Mouse (Mus musculus): Measurements from ENCODE around the gene Stk11.
A peak's percentile ranks its signal among the peaks of the same experiment; 100 is the strongest.
"Not testable (repeated sequence)": the region's sequence is repeated elsewhere in the genome, so short reads cannot be mapped to it uniquely, and the experiment has no call there.

The Stk11 gene

GRCm38 (mm10) chr10:80159561-80160454, 44.2 kb downstream of the Stk11 start:
- peak; percentile 98 for DNase-seq

GRCm38 (mm10) chr10:80160455-80161371, 45.1 kb downstream of the Stk11 start:
- DNase-seq, result peak; percentile 80

DNA sequence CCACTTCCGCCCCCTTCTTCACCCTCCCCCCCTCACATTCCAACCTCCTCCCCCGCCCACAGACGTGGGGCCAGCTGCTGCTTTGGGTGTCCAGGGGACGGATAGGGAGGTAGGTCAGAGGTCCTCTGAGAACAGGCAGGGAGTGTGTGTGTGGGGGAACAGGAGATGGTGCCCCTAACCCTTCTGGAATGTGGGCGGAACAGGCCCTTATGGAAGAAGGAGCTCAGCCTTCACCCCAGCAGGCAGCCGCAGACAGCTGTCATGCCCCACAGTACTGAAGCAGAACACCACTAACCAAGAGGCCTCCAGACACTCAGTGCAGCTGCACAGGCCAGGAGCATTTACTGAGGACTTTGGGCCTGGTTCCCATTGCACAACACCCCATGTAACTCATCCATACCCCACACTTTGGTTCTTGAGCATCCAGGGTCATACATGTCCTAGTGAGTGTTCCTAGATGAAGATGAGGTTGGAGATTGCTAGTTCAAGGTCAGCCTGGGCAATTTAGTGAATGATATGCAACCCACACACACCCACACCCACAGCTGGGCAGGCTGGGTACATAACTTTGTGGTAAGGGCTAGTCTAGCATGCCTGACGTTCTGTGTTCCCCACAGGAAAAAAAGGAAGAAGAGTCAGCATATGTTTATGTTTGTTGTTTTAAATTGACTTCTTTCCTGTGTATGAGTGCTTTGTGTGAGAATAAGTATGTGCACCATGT, 46.1 kb downstream of the Stk11 start:
- peak; percentile 41 for DNase-seq

DNA sequence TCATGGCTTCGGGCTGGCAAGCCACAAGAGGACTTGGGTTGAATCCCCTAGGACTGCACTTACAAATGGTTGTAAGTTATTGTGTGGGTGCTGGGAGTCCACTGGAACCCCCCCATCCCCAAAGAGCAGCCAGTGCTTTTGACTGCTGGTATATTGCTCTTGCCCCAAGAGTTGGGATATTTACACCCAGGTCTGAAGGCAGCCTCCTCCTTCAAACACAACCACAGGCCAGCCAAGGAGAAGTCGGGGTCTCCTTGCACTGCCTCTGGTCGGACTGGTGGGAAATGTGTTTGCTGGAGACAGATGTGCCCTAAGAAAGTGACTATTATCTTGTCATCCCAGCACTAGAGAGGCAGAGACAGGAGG, 46.6 kb downstream of the Stk11 start:
- DNase-seq, result no peak

DNA sequence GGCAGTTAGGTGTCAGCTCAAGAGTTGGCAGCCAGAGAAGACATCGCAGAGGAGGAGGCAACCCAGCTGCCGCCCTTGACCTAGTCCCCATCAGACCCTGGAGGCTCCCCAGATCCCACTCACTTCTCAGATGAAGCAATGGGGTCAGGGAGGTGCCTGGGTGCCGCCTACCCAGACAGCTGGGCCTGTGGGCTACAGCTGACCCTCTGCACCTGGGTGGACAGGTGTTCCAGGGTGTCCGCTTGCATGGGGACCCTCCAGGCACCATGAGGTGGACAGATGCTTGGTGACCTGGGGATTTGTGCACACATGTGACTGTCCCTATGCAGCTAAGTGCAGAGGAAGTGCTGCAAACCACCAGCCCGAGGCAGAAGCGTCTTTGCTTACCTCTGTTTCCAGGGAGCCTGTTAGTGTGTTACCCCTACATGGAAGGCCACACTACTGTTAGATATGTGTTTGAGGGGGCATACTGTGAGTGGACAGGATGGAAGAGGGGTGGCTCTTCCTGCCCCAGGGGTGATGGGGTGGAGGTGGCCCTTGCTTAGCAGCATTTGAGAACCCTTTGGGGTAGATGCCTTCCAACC, 47.2 kb downstream of the Stk11 start:
- no peak for DNase-seq

GRCm38 (mm10) chr10:80163721-80164120, 48.1 kb downstream of the Stk11 start:
- DNase-seq, result peak; percentile 42

DNA sequence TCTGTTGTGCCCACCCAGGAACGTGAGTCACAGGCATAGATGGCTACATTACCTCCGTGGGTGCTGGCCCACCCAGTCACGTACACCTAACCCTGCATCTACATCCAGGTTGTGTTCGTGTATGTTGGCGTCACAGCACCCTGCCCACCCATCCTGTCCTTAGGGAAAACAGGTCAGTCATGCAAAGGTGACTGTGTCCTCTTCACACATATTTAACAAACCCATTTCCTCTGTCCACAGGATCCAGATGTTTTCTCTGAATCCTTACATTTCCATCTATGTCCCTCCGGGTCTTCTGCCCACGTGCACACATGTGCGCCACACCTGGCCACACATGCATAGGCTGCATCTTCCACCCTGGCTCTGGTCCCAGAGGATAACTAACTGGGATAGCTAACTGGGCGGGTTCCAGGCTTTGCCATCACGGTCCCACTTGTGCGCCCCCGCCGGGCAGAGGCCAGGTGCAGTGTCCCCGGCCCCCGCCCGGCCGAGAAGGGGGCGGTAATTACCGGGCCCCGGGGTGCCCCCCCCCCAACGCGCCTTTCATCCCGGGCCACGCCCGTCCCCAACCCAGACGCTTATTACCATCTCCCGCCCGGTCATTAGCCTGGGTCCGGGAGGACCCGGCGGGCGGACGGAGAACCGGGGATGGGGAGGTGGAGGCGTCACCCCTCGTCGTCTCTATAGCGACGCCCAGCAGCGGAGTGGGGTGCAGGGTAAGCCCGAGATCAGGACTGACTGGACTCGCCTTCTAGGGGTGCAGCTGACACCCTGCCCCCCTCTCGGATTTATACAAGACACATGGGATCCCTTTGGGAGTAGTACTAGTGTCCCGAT, 48.8 kb downstream of the Stk11 start:
- peak; percentile 71 for DNase-seq

DNA sequence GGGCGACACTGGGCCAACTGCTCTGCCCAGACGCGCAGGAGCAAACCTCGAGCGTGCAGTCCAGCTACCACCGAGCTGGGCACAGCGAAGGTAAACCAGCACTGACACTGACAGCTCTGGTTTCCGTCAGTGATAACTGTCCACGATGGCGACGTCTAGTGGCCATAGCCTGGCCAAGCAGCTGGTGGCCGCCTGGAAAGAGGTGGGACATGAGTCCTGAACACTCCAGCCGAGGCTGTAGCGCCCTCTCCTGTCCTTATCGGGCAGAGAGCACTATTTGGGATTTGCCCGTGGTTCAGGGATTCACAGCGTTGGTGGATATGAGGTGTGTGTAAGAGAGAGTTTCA, 49.4 kb downstream of the Stk11 start:
- peak; percentile 98 for DNase-seq

DNA sequence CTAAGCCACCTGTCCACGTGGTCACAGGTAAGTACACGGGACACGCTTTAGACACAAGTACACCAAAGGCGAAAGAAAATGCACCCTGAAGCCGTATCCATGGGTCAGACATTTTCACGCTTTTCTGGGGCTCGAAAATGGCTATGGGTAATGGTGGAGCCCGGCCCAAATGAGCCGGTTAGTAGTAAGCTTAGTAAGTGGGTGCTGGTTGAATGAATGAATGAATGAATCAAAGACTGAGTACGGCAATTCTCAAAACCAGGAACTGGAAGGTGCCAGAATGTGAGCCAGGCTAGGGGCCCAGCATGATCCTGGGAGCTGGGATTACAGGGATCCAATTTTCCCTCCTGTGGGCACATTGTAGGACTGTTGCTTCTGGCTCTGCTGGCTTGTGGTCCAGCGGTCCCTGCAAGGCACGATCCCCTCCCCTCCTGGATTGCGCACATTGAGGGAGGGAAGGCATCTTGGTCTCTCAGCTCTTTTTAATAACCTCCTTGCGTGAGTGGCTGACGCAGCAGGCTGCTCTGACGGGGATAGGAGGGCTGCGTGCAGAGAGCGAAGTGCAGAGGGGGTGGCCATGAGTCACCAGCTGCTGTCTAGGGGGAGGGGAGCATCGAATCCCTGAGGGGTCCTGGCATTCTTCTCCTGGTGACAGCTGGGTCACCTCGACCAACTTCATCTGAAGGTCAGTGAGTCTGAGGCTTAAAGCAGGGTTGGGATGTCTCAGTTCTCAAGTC, 50.0 kb downstream of the Stk11 start, which contains the start of gene Cirbp:
Gene Cirbp, plus strand, starts transcription at position 594 of the 737 bp plus-strand sequence.
- peak; percentile 61 for DNase-seq

GRCm38 (mm10) chr10:80166136-80166535, 50.5 kb downstream of the Stk11 start:
- not testable (repeated sequence) for DNase-seq

DNA sequence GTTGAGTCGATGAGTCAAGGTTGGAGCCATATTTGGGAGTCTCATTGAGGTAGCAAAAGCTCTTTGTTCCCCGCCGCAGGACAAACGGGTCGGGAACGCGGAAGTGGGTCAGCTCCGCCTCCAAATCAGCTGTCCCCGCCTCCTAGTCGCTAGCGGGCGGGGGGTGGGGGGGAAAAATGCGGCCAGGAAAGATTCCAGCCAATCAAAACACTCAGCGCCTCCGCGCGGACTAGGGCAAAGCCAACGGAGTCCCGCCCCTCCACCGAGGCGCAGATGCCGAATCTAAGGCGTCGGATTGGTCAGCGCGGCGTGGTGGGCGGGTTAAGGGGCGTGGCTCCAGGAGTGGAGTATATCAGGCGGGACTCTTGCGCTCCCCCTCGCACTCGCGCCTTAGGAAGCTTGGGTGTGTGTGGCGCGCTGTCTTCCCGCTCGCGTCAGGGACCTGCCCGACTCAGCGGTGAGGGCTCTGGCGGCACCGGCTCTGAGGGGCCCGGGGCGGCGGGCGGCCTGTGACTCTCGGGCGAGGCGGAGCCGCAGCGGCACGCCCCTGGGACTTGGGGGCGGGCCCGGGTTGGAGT, 51.9 kb downstream of the Stk11 start:
- peak; percentile 99 for DNase-seq

DNA sequence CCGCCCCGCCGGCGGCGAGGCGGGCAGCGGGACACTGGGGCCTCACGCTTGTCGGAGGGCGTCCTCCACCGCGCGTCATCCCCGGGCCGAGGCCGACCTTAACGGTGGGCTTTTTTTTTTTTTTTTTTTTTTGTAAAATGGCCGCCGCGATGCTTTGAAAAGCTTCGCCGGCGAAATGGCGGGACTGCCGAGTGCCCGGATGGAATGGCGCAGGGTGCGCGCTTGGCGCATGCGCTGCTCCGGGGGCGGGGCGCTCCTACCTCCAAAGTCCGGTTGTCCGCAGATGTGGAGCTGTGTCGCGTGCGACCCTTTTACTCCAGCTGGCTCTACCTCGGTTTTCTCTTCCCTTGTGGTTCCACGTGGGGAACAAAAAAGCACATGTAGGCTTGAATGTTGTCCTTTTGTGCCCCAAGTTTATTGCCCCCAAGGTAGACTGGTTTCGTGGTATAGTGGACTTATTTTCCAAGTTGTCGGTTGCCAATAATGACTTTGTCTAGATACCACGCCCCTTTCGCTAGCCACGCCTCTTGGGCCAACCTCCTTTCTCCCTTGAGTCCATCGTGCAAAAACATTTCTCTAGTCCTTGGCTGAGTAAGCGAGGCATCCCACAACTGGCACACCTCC, 52.5 kb downstream of the Stk11 start:
- peak; percentile 94 for DNase-seq

DNA sequence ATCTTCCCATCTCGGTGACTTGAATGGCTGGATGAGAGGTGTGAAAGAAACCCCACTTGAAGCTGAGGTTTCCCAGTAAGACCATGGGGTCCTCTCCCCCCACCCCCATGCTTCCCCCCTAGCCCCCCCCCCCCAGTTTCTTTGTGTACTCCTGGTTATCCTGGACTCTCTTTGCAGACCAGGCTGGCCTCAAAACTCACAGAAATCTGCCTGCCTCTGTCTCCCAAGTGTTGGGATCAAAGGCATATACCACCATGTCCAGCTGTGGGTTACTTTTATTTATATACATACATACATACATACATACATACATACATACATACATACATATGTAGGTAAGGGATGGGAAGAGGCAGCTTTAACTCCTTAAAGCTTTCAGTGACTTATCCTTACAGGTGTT, 53.5 kb downstream of the Stk11 start:
- DNase-seq, result no peak

- DNase-seq, result no peak
These were observed 54.0 kb downstream of the Stk11 start for GRCm38 (mm10) chr10:80169651-80170050.

- DNase-seq, result no peak
These were observed 54.4 kb downstream of the Stk11 start for GRCm38 (mm10) chr10:80170052-80170451.

DNA sequence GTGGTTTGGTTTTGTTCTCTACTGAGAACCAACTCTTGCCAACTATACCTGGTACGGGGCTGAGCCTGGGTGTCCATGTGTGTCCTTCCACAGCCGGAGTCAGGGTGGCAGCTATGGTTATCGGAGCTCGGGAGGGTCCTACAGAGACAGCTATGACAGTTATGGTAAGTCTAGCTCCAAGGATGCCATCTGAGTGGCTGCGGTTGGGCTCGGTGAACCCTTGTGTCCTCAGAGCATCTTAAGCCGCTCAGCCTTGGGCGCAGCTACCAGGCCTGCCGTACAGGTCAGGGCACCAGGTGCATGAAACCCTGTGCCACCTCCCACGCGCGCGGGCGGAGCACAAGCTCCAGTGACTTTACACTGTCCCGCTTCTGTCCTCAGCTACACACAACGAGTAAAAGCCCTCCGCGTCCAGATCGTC, 55.0 kb downstream of the Stk11 start:
- peak; percentile 44 for DNase-seq

GRCm38 (mm10) chr10:80171252-80171651, 55.6 kb downstream of the Stk11 start:
- peak; percentile 33 for DNase-seq

DNA sequence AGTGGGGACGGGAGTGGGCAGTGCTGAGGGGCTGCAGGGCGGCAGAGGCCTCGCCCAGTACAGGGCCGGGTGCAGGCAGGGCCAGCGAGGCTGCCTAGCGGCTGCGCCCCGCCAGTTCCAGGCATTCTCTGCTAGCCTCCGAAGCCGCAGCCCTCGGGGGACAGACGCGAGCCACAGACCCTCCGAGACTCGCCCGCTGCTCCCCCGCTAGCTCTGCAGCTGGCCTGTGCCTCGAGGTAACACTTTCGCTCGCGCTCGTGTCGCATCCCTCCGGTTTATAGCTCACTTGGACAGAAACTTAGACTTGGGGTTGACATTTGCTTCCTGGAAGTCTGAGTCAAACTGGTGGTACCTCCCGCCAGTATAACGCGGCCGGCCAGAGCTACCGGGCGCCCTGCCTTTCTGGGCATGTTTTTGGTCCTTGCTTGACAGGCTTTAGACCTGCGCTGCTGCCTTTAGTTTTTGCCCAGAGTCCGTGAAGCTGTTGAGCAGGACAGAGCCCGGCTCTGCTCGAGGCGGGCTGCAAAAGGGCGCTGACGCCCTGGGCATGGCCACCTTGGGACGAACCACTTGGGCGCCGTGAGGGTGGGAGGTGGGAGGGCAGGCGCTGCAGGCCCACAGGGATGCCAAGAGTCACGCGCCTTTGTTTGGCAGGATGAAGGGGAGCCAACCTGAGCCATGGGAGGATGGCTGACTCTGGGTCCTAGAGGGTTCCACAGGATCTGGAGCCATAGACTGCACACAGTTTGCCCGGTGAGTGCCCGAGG, 56.3 kb downstream of the Stk11 start:
- DNase-seq, result peak; percentile 50

Data from cerebellum, adult 8-10 months (tissue).